Mouse (Mus musculus) intestine, embryonic 14.5 days (tissue): Measurements from ENCODE around the gene Atg16l1. TPM values are rescaled to one million over a fixed set of nuclear protein-coding genes. Genes with fewer than 3 reads are reported as not detected.
A peak's percentile ranks its signal among the peaks of the same experiment; 100 is the strongest.

ENCODE experiments used
- ATAC-seq: fragments of 200-750 bp; cut with Nextera tagmentation; replicated peaks from 2 replicates; pipeline ENCODE4 v1.8.0; 2017; ENCODE audit warnings: low read depth, moderate number of reproducible peaks, moderate TSS enrichment, moderate library complexity; ENCODE audit not compliant: low FRiP score, low TSS enrichment
- DNase-seq: peaks from one replicate; pipeline ENCODE4 v3.0.0-alpha.2; 2018; ENCODE audit warnings: low spot score
- H3K27ac ChIP-seq: fragments of 300-500 bp; sonication (generic); 2 replicates; pipeline ENCODE4 v1.5.1; 2014; ENCODE audit warnings: low read depth, mild to moderate bottlenecking, control low read depth
- H3K27me3 ChIP-seq: fragments of 300-500 bp; sonication (generic); replicated peaks from 2 replicates; pipeline ENCODE4 v1.6.1; 2014; ENCODE audit warnings: low read length, control low read depth; ENCODE audit not compliant: control insufficient read depth, insufficient read depth
- H3K36me3 ChIP-seq: fragments of 300-500 bp; sonication (generic); 2 replicates; pipeline ENCODE4 v1.6.1; 2014; ENCODE audit warnings: low read length, control low read depth; ENCODE audit not compliant: control insufficient read depth, insufficient read depth
- H3K4me1 ChIP-seq: fragments of 300-500 bp; sonication (generic); replicated peaks from 2 replicates; pipeline ENCODE4 v1.6.1; 2014; ENCODE audit warnings: low read length, control low read depth, mixed read lengths; ENCODE audit not compliant: control insufficient read depth, insufficient read depth
- H3K4me2 ChIP-seq: fragments of 300-500 bp; sonication (generic); 2 replicates; pipeline ENCODE4 v1.6.1; 2014; ENCODE audit warnings: low read length
- H3K4me3 ChIP-seq: fragments of 300-500 bp; sonication (generic); 2 replicates; pipeline ENCODE4 v1.5.1; 2014; ENCODE audit warnings: low read depth, low read length, control low read depth, mixed read lengths
- H3K9ac ChIP-seq: fragments of 300-500 bp; sonication (generic); 2 replicates; pipeline ENCODE4 v1.6.1; 2014; ENCODE audit warnings: mild to moderate bottlenecking, low read length
- H3K9me3 ChIP-seq: fragments of 300-500 bp; sonication (generic); 2 replicates; pipeline ENCODE4 v1.6.1; 2016; ENCODE audit warnings: low read length, control low read depth; ENCODE audit not compliant: control insufficient read depth
- WGBS: fragments of 180-500 bp; shearing (Covaris S2); extraction: QIAGEN DNeasy Blood & Tissue Kit; methylation state at CpG from one replicate; pipeline ENCODE4 v1.1.7; 2014; 5-methylcytosine and 5-hydroxymethylcytosine counted together
- polyA plus RNA-seq: library from polyadenylated mRNA; unstranded; fragments of >200 nt; fragmentation: Nextera tagmentation; extraction: Ambion mirVana; gene quantifications from 2 replicates; pipeline ENCODE4 v1.2.1, GENCODE M21; 2014

The Atg16l1 gene
- polyA plus RNA-seq, 1 experiment from 2014 or later: 32.4 TPM

DNA sequence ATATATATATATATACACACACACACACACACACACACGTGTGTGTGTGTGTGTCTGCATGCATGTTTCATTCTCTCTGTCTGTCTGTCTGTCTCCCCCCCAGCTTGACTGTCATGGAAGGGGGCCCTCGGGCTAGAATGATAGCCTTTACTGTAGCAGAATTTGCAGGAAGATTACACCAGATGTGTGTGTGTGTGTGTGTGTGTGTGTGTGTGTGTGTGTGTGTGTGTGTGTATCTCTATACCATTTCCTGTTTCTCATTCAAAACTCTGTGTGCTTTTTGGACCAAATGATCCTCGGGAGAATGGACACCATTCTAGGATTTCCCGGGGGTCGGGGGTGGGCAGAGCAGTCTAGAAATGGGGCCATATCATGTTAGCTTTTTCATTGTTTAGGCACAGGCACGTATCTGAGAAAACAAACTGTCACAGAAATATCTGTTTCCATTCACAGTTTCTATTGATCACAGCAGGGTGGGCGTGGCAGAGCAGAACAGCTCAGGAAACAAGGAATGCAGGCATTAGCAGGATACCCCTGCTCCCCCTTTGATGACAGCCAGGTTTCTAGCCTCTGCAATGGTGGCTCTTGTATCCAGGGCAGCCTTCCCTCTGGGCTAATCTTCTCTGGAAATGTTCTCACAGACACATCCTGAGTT, 73.4 kb downstream of the Atg16l1 start:
- H3K4me1 ChIP-seq: peaks cover 3% of the 10 kb centered on the region; the same call in 1 of the 2 replicates
- H3K4me3 ChIP-seq: no peak overlapping the region
- no peaks in the 10 kb centered on the region for H3K36me3 ChIP-seq
- WGBS: 29% methylated on average over 7 of the region's 7 CpGs
- no peaks in the 10 kb centered on the region for H3K27me3 ChIP-seq
- DNase-seq (no peak), ATAC-seq (no peak)
- no peak overlapping the region for H3K4me2 ChIP-seq
- 0 out of 2 replicates have a peak overlapping the region, but pooled peaks have one; percentile 22 for H3K27ac ChIP-seq
- no peak overlapping the region for H3K9ac ChIP-seq
- no peaks in the 10 kb centered on the region for H3K9me3 ChIP-seq

DNA sequence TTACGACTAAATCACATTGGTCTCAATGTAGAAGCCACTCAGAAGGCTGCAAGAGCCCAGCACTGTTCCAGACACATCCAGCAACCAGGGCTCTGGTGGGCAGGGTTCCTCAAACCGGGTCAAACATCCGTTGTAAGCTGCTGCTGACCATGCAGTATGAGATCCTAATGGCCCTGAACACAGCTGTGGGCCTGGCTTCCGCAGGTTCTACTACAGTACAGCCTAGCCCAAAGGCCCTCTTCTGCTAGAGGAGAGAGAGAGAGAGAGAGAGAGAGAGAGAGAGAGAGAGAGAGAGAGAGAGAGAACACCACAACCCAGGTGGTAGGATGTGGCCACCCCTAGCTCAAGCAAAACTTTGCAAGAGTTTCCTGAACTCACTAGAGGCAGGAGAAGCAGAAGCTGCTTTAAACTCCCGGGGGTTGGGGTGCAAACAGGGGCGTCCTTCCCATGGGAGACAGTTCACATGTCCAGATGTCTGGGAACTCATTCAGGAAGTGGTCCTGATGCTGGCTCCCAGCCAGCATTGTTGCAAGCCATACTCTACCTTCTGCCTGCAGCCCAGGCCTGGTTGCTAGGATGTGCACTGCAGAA, 74.0 kb downstream of the Atg16l1 start:
- H3K36me3 ChIP-seq: no peaks in the 10 kb centered on the region
- H3K27ac ChIP-seq: 0 out of 2 replicates have a peak overlapping the region, but pooled peaks have one; percentile 22
- H3K9me3 ChIP-seq: no peaks in the 10 kb centered on the region
- H3K4me2 ChIP-seq: no peak overlapping the region
- ATAC-seq (no peak), DNase-seq (no peak)
- H3K9ac ChIP-seq: no peak overlapping the region
- peaks cover 3% of the 10 kb centered on the region; the same call in 1 of the 2 replicates for H3K4me1 ChIP-seq
- WGBS: 35% methylated on average over 6 of the region's 6 CpGs
- H3K27me3 ChIP-seq: no peaks in the 10 kb centered on the region
- H3K4me3 ChIP-seq: no peak overlapping the region

DNA sequence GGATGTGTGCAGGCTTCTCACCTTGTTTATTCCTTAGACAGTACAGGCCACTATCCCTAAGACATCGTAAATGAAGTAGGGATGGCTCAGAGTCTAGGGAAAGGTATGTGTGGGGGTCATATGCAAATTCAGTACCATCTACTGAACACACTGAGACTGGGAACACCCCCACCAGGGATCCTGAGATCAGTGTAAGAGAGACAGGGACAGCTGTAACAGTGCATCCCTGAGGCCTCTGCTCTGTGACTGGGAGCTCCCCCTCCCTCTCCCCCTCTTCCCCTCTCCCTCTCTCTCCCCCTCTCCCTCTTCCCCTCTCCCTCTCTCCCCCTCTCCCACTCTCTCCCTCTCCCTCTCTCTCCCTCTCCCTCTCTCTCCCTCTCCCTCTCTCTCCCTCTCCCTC, 80.8 kb downstream of the Atg16l1 start:
- WGBS: 50% methylated on average over 1 of the region's 1 CpGs
- DNase-seq (no peak), ATAC-seq (no peak)
- Histone ChIP-seq H3K36me3 (no peaks in the 10 kb centered on the region), H3K27ac (no peak overlapping the region), H3K9ac (no peak overlapping the region), H3K27me3 (no peaks in the 10 kb centered on the region), H3K4me3 (no peak overlapping the region), H3K4me1 (0 out of 2 replicates have a peak, but pooled peaks cover 3% of the 10 kb centered on the region), H3K9me3 (no peaks in the 10 kb centered on the region), H3K4me2 (no peak overlapping the region)

DNA sequence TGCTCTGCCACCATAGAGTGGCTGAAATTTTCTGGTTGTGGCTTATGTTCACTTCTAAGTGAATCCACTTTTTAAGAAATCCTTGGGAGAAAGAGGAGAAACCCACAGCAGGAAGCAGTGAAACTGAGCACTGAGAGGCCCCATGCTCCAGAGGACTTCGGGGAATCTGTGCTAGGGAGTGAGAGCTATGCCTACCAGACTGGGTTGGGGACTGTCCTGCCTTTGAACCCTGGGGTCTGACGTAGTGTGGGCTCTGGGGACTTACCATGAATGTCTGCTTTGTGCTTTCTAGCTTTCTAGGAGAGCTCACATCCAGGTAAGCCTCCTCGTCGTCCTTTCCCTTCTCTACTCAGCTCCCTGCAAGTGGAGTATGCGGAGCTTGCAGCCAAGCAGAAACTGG, 81.3 kb downstream of the Atg16l1 start:
- Histone ChIP-seq H3K27me3 (no peaks in the 10 kb centered on the region), H3K4me1 (0 out of 2 replicates have a peak, but pooled peaks cover 3% of the 10 kb centered on the region), H3K9me3 (no peaks in the 10 kb centered on the region), H3K4me2 (no peak overlapping the region), H3K9ac (no peak overlapping the region), H3K4me3 (no peak overlapping the region), H3K36me3 (no peaks in the 10 kb centered on the region), H3K27ac (no peak overlapping the region)
- no peak for DNase-seq
- WGBS: 54% methylated on average over 5 of the region's 5 CpGs
- no peak for ATAC-seq

DNA sequence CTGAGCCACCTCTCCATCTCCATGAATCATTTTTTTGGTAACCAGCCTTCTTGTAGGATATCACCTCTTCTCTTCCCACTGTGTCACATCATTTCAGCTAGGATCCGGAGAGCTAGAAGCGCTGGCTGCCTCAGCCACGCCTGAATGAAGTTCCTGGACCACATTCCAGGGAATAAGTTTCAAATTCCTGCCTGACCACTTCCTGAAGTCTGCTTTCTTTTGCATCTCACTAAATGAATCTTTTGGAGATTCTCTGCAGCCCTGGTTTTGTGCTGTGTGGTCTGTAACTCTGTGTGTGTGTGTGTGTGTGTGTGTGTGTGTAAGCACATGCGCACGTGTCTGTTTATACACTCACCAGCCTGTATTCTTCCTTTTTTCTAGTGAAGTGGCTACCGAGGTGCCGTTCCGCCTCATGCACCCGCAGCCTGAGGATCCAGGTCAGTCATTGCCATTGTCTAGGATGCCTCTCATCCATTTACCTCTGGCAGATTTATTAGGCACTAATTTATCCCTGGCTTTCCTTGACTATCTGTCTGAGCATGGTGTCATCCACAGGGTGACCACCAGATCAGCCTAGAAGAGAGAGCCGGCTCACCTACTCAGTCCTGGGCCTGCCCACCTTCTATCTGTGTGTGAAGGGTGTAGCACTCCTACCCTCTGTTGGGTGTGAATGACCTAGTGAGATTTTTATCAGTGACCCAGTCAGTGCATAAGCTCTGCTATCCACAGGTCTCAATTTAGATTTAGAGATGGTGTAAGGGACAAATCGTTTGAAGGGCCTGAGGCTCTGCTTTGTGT, 84.9 kb downstream of the Atg16l1 start:
- DNase-seq: no peak
- Histone ChIP-seq H3K4me2 (no peak overlapping the region), H3K4me1 (0 out of 2 replicates have a peak, but pooled peaks cover 3% of the 10 kb centered on the region), H3K27me3 (no peaks in the 10 kb centered on the region), H3K9ac (no peak overlapping the region), H3K4me3 (no peak overlapping the region), H3K9me3 (no peaks in the 10 kb centered on the region), H3K27ac (no peak overlapping the region), H3K36me3 (no peaks in the 10 kb centered on the region)
- ATAC-seq: no peak
- WGBS: 46% methylated on average over 11 of the region's 11 CpGs

Other genes starting within 250 kb of the Atg16l1 start
- 3.9 and 4.4 TPM in 2 replicates for gene Neu2, start 246.0 kb upstream of the Atg16l1 start, polyA plus RNA-seq
- gene Ngef, start 182.0 kb upstream of the Atg16l1 start, polyA plus RNA-seq: 10.5 and 11.2 TPM in 2 replicates
- 5.3 and 8.2 TPM in 2 replicates for gene Inpp5d, start 135.6 kb upstream of the Atg16l1 start, polyA plus RNA-seq
- gene Sag, start 47.8 kb downstream of the Atg16l1 start, polyA plus RNA-seq: 1.8 and 2.0 TPM in 2 replicates
- 38.4 and 38.6 TPM in 2 replicates for gene Dgkd, start 97.4 kb downstream of the Atg16l1 start, polyA plus RNA-seq